Mouse (Mus musculus) frontal cortex, adult 2 months (tissue): ENCODE measurements around the gene Plekhg5. TPM values are rescaled to one million over a fixed set of nuclear protein-coding genes. Genes with fewer than 3 reads are reported as not detected.

ENCODE experiments used
- DNase-seq, 2 experiments: peaks; one replicate each; pipeline ENCODE4 v3.0.0; 2022; ENCODE audit warnings: low spot score in 1 of 2; ENCODE audit errors: extremely low spot score in 1 of 2
- polyA plus RNA-seq: library from polyadenylated mRNA; depleted of rRNA; stranded (reverse); fragments of >200 nt; gene quantifications from 2 replicates; pipeline ENCODE4 v1.2.3, GENCODE M21; 2012

The Plekhg5 gene
- polyA plus RNA-seq, 1 experiment = 49.7 TPM

DNA sequence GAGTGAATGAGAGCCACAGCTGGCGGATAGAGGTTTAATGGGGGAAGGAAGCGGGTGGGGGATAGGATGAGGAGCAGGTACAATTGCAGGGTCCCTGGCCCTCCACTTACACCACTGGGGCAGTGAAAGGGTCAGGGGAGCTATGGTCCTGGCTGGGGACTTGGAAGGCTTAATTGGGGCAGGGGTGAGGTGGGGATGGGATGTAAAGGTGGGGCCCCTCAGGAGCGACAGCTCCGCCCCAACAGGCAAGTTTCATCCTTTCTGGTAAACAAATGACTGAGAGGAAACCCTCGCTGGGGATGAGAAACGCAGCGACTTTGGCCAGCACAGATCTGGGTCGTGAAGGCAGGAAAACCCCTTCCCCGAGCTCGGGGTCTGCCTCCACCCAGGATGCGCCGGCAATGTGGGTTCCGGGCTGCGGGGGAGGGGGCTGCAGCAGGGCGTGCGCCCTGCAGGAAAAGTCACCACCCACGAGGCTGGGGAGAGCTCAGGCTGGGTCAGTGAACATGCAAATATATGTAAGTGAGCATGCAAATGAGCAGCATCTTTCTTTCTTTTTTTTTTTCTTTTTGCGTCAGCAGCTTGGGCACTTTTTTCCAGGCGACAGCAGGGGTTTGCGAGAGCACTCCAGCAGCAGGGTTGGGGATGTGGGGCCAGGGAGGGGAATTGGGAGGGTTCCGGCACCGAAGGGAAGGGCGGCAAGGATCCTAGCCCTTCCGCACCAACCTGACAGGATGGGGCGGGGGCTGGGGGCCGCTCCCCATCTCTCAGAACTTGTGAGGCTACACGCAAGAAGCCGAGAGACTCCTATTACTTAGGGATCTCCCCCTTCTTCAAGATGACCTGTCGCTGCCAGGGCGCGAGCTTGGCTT is 48.2 kb downstream of the Plekhg5 start:
- peak in 1 of 2 experiments; percentile 54 for DNase-seq

GRCm38 (mm10) chr4:152121183-152121505 is 48.8 kb downstream of the Plekhg5 start:
- DNase-seq = no peak

- DNase-seq = no peak
These were observed 52.2 kb downstream of the Plekhg5 start for GRCm38 (mm10) chr4:152124361-152124961.

GRCm38 (mm10) chr4:152125161-152126025 is 53.1 kb downstream of the Plekhg5 start:
- peak in 1 of 2 experiments; percentile 43 for DNase-seq

- DNase-seq = no peak
These were observed 54.0 kb downstream of the Plekhg5 start for GRCm38 (mm10) chr4:152126026-152126920.

- no peak for DNase-seq
These were observed 55.6 kb downstream of the Plekhg5 start for GRCm38 (mm10) chr4:152127884-152128283.

GRCm38 (mm10) chr4:152128784-152129183 is 56.5 kb downstream of the Plekhg5 start:
- DNase-seq = no peak

DNA sequence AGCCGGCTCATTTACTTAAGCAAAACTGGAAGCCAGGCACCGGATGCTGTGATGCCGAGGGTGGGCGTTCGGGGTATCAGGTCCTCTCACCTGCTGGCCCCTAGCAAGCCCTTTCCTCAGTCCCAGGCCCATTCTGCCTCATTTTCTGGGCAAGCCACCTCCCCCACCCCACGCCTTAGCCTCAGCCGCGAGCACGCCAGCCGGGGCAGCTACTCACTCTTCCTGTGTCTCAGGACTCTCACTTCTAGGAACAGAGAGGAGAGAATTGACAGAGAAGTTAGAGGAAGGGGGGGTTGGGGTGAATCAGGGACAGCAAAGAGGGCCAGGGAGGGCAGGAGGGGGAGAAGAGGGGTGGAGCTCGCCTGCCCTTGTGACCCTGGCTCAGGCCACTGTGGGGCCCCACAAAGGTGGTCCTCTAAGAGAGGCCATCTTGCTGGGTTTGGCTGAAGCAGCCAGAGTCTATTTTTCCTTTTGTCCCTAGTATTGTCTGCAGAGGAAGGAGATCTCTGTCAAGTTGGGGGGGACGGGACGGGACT is 57.2 kb downstream of the Plekhg5 start:
- no peak for DNase-seq

GRCm38 (mm10) chr4:152130771-152131653 is 58.7 kb downstream of the Plekhg5 start:
- DNase-seq = peak in 1 of 2 experiments; percentile 38

DNA sequence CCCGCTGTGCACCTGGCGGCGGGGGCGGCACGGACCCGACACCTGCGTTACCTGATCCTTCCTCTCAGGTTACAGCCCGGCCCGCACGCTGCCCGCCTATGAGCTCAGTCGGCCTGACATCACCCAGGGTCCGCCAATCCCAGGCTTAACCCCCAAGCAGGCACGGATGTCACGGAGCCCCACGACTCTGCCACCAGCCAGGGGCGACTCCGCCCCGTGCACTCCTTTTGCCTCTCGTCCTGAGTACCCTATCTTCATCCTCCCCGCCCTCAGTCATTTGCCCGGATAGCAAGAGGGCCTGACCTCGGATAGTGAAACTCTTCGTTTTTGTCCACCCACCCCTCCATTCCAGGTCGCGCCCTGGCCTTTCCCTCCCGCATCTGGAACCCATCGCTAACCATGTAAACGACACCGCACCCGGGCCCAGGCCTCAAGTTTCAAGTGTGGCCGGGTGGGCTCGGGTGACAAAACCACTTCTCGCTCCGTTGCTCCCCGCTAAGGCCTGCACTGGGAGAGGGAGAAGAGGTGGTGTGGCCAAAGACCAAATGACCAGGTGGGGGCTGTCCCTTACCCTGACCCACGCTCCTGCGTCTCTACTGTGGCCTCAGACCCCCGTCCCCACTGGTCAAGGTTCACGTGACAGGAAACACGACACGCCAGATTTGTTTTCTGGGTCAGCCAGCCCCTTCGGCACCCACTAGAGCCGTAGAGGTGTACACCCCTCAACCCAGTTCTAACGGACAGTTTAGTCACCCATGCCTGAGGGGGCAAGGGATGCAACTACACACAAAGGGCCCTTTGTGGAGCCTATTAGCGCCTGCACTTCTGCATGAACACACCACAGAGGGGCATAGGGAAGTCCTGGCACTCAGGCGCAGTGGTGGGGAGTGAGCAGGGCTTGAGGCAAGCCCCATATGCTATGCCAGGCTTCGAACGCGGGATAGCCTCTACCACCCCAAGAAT is 59.8 kb downstream of the Plekhg5 start:
- no peak for DNase-seq

- no peak for DNase-seq
These were observed 60.5 kb downstream of the Plekhg5 start for GRCm38 (mm10) chr4:152132772-152133169.

- no peak for DNase-seq
These were observed 60.9 kb downstream of the Plekhg5 start for GRCm38 (mm10) chr4:152133213-152133612.

GRCm38 (mm10) chr4:152134507-152134906 is 62.2 kb downstream of the Plekhg5 start:
- peak in 1 of 2 experiments; percentile 52 for DNase-seq

GRCm38 (mm10) chr4:152135363-152135762 is 63.1 kb downstream of the Plekhg5 start:
- no peak for DNase-seq

DNA sequence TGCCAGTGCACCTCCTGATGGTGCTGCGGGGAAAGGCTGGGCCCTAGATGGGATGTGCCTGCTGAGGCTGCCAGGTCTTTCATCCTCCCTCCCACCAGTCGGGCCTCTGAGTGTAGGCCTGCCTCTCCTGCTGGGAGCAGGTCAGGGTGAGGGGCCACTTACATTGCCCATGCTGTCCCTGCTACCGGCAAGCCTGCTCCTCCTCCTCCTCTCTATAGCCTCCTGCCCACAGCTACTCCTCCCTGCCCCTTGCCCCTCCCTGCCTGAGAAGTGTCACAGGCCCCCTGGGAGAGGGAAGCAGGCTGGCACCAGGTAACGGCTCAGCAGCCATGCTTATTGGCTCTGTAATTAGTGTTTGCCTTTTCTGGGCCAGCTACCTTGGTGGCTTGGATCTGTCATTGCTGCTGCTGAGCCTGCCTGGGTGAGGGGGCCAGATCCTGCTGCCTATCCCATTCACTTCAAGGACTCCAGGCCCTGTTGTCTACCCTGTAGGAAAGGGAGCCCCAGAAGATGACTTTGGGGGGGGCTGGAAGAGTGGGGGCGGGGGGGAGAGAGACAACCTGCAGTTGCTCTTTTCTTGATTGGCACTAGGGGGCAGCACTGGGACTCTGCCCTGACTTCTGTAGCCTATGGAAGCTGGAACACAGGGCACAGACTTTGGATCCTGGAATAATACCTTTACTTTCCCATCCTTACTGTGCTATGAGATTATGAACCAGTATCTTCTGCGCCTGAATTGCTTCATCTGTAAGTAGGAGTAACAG is 64.0 kb downstream of the Plekhg5 start:
- peak in 1 of 2 experiments; percentile 46 for DNase-seq

DNA sequence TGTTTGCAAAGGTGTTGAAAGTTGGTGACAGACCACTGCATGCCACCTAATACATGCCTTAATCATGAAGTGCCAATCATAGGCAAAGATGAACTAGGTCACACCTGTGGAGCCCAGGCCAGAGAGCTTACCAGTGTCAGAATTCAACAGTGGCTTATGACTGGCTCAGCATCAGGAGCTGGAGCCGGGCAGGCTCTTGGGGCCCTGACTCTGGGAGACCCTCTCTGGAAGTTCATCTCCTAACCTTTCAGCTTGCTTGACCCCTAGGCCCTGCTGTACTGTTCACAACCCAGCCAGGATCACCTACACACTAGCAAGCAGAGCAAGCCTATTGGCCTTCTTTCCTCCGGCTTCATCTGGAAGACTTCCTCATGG is 64.6 kb downstream of the Plekhg5 start:
- no peak for DNase-seq
